ENCODE assay signal across 9 mouse cellular contexts in the genomic region with DNA sequence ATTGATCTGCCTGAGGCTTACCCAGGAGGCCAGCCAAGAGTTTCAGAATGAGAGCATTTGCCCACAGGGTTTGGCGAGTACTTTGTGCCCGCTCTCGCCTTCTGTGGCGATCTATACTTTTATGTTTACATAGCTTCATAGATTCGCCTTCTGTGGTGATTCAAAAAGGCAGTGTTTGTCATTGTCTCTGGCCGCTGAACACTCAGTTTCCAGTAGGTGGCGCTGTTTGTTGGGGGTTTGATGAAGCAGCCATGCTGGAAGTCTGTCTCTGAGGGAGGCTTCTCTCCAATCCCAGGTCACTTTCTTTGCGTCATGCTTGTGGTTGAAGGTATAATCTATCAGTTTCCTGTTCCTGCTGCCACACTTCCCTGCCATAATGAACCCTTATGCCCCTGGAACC. TPM values are rescaled to one million over a fixed set of nuclear protein-coding genes. Genes with fewer than 3 reads are reported as not detected.
A peak's percentile ranks its signal among the peaks of the same experiment; 100 is the strongest.
DNase-seq lines count a peak whose midpoint lies in the region; ATAC-seq and TF ChIP-seq lines count a peak whose summit lies in the region.
"Had no signal": no experiment of that assay in that cellular context is flagged by ENCODE, and none has a peak within 500 bp of the region (broad histone marks: within the 10 kb centered on the region; RNA-seq: fewer than 3 reads in every experiment).

No protein-coding gene starts in this region.

- H3K9ac ChIP-seq in midbrain, embryonic 14.5 days (replicated peaks; ENCODE audit: low read length) = no peak overlapping the region
- no peak overlapping the region for H3K9ac ChIP-seq in midbrain, embryonic 13.5 days (replicated peaks)
- no peak overlapping the region for H3K9ac ChIP-seq in liver, postnatal 0 days (replicated peaks)

- no peaks in the 10 kb centered on the region for H3K4me1 ChIP-seq in midbrain, embryonic 14.5 days (ENCODE audit: control insufficient read depth, insufficient read depth, low read length)
- H3K4me1 ChIP-seq in midbrain, embryonic 13.5 days (replicated peaks) = peaks cover 11% of the 10 kb centered on the region; the same call in 1 of the 2 replicates
- H3K4me1 ChIP-seq in liver, postnatal 0 days (ENCODE audit: insufficient read depth) = peaks cover 6% of the 10 kb centered on the region; the same call in 1 of the 2 replicates

- no peak for ATAC-seq in midbrain, embryonic 14.5 days (ENCODE audit: low FRiP score, low TSS enrichment)
- ATAC-seq in midbrain, embryonic 13.5 days = no peak
- peak; percentile 20 for ATAC-seq in activated CD4-positive, CD25-positive, alpha-beta regulatory T cell, adult 4 months
- peak; percentile 14 for ATAC-seq in inflammation-experienced regulatory T-cells, adult 6 months
- peak; percentile 81 for ATAC-seq in liver, postnatal 0 days
- ATAC-seq in erythroblast, adult 5-6 weeks (replicated peaks; ENCODE audit: low FRiP score, poor library complexity, severe bottlenecking) = no peak

- H3K9me3 ChIP-seq in midbrain, embryonic 14.5 days (ENCODE audit: control insufficient read depth, low read length) = no peaks in the 10 kb centered on the region
- H3K9me3 ChIP-seq in midbrain, embryonic 13.5 days = no peaks in the 10 kb centered on the region
- no peaks in the 10 kb centered on the region for H3K9me3 ChIP-seq in liver, postnatal 0 days (ENCODE audit: low read length)

- no peak overlapping the region for H3K4me2 ChIP-seq in midbrain, embryonic 14.5 days (ENCODE audit: low read length)
- H3K4me2 ChIP-seq in midbrain, embryonic 13.5 days (replicated peaks) = no peak overlapping the region
- no peak overlapping the region for H3K4me2 ChIP-seq in liver, postnatal 0 days (ENCODE audit: low read depth, low read length)

- TF ChIP-seq CTCF in liver, postnatal 0 days (IDR thresholded peaks at IDR 0.05; ENCODE audit: low read depth) = peak; percentile 88

- TF ChIP-seq EP300 in liver, postnatal 0 days (IDR thresholded peaks at IDR 0.05; ENCODE audit: low read depth) = 0 out of 2 replicates have a peak, but pooled peaks have one; percentile 15

- no peak overlapping the region for H3K4me3 ChIP-seq in midbrain, embryonic 14.5 days (replicated peaks; ENCODE audit: low read depth, low read length)
- no peak overlapping the region for H3K4me3 ChIP-seq in midbrain, embryonic 13.5 days (replicated peaks)
- no peak overlapping the region for H3K4me3 ChIP-seq in liver, postnatal 0 days (ENCODE audit: low read depth, low read length)

- no peak overlapping the region for H3K27ac ChIP-seq in midbrain, embryonic 14.5 days (replicated peaks; ENCODE audit: low read depth, low read length)
- H3K27ac ChIP-seq in midbrain, embryonic 13.5 days = no peak overlapping the region
- H3K27ac ChIP-seq in liver, postnatal 0 days (ENCODE audit: low read depth) = no peak overlapping the region

- no peaks in the 10 kb centered on the region for H3K27me3 ChIP-seq in midbrain, embryonic 14.5 days (ENCODE audit: control insufficient read depth, insufficient read depth, low read length)
- H3K27me3 ChIP-seq in midbrain, embryonic 13.5 days = no peaks in the 10 kb centered on the region
- no peaks in the 10 kb centered on the region for H3K27me3 ChIP-seq in liver, postnatal 0 days (ENCODE audit: insufficient read depth, low read length)

- 19% methylated on average over 8 of the region's 8 CpGs for WGBS in midbrain, embryonic 14.5 days
- WGBS in midbrain, embryonic 13.5 days = 29% methylated on average over 8 of the region's 8 CpGs
- 18% methylated on average over 8 of the region's 8 CpGs for WGBS in liver, postnatal 0 days (ENCODE audit: insufficient replicate concordance)

- DNase-seq in midbrain, embryonic 14.5 days = peak; percentile 82
- peak; percentile 49 to 71 for DNase-seq in cerebellum, postnatal 4 days (ENCODE audit: low spot score in 2 of 2)
- DNase-seq in liver, postnatal 0 days = peak; percentile 82
- peak; percentile 77 for DNase-seq in retina, embryonic 14.5 days (ENCODE audit: low spot score)

- H3K36me3 ChIP-seq in midbrain, embryonic 14.5 days (ENCODE audit: control insufficient read depth, insufficient read depth, low read length) = no peaks in the 10 kb centered on the region
- no peaks in the 10 kb centered on the region for H3K36me3 ChIP-seq in midbrain, embryonic 13.5 days
- no peaks in the 10 kb centered on the region for H3K36me3 ChIP-seq in liver, postnatal 0 days (replicated peaks; ENCODE audit: insufficient read depth, low read length)

RNA-seq across cellular contexts. Expression of gene Serpina12, which starts 22.0 kb away (rescaled TPM):
- polyA plus RNA-seq in midbrain, embryonic 14.5 days (2014; fragmentation: Nextera tagmentation; extraction: Ambion mirVana) = not detected in 2 replicates
- polyA plus RNA-seq in midbrain, embryonic 13.5 days (2015; fragmentation: Nextera tagmentation; extraction: Ambion mirVana) = not detected in 2 replicates
- polyA plus RNA-seq in activated CD4-positive, CD25-positive, alpha-beta regulatory T cell, adult 4 months (2017; shearing (Covaris generic)) = not detected
- under 1 TPM in 2 of 3 experiments, not detected in 1; 0.09 to 0.25 TPM for polyA plus RNA-seq in inflammation-experienced regulatory T-cells, adult 6 months (2017; shearing (Covaris generic))
- polyA plus RNA-seq in liver, postnatal 0 days (2015; fragmentation: Nextera tagmentation; extraction: Ambion mirVana) = 0.13 TPM in 2 replicates
- not detected in 2 replicates for total RNA-seq in erythroblast, adult 5-6 weeks (2015; ENCODE audit: low replicate concordance)
- total RNA-seq in erythroblast, adult 5-6 weeks (2017; ENCODE audit: low replicate concordance) = not detected in 2 replicates

RNA-seq across cellular contexts. Expression of gene Serpina5, which starts 34.7 kb away (rescaled TPM):
- not detected in 2 replicates for polyA plus RNA-seq in midbrain, embryonic 14.5 days (2014; fragmentation: Nextera tagmentation; extraction: Ambion mirVana)
- not detected in 2 replicates for polyA plus RNA-seq in midbrain, embryonic 13.5 days (2015; fragmentation: Nextera tagmentation; extraction: Ambion mirVana)
- polyA plus RNA-seq in activated CD4-positive, CD25-positive, alpha-beta regulatory T cell, adult 4 months (2017; shearing (Covaris generic)) = not detected
- polyA plus RNA-seq in inflammation-experienced regulatory T-cells, adult 6 months (2017; shearing (Covaris generic)) = not detected
- 0.54 and 0.58 TPM in 2 replicates for polyA plus RNA-seq in liver, postnatal 0 days (2015; fragmentation: Nextera tagmentation; extraction: Ambion mirVana)
- not detected in 2 replicates for total RNA-seq in erythroblast, adult 5-6 weeks (2015; ENCODE audit: low replicate concordance)
- not detected in 2 replicates for total RNA-seq in erythroblast, adult 5-6 weeks (2017; ENCODE audit: low replicate concordance)

RNA-seq across cellular contexts. Expression of gene Serpina3a, which starts 46.3 kb away (rescaled TPM):
- polyA plus RNA-seq in midbrain, embryonic 14.5 days (2014; fragmentation: Nextera tagmentation; extraction: Ambion mirVana) = not detected in 2 replicates
- polyA plus RNA-seq in midbrain, embryonic 13.5 days (2015; fragmentation: Nextera tagmentation; extraction: Ambion mirVana) = not detected in 2 replicates
- polyA plus RNA-seq in activated CD4-positive, CD25-positive, alpha-beta regulatory T cell, adult 4 months (2017; shearing (Covaris generic)) = not detected
- polyA plus RNA-seq in inflammation-experienced regulatory T-cells, adult 6 months (2017; shearing (Covaris generic)) = not detected
- polyA plus RNA-seq in liver, postnatal 0 days (2015; fragmentation: Nextera tagmentation; extraction: Ambion mirVana) = 0.12 TPM in 1 of 2 replicates, not detected in the other
- not detected in 2 replicates for total RNA-seq in erythroblast, adult 5-6 weeks (2015; ENCODE audit: low replicate concordance)
- total RNA-seq in erythroblast, adult 5-6 weeks (2017; ENCODE audit: low replicate concordance) = not detected in 2 replicates
- polyA plus RNA-seq: gonadal fat pad, adult 2 months had no signal

RNA-seq across cellular contexts. Expression of gene Serpina9, which starts 52.7 kb away (rescaled TPM):
- not detected in 2 replicates for polyA plus RNA-seq in midbrain, embryonic 14.5 days (2014; fragmentation: Nextera tagmentation; extraction: Ambion mirVana)
- not detected in 2 replicates for polyA plus RNA-seq in midbrain, embryonic 13.5 days (2015; fragmentation: Nextera tagmentation; extraction: Ambion mirVana)
- 1 to 10 TPM; 1.1 to 1.3 TPM for polyA plus RNA-seq in activated CD4-positive, CD25-positive, alpha-beta regulatory T cell, adult 4 months (2017; shearing (Covaris generic))
- polyA plus RNA-seq in inflammation-experienced regulatory T-cells, adult 6 months (2017; shearing (Covaris generic)) = 10 to 100 TPM in 2 of 3 experiments, 1 to 10 TPM in 1; 5.2 to 13.1 (median 10.3) TPM
- polyA plus RNA-seq in liver, postnatal 0 days (2015; fragmentation: Nextera tagmentation; extraction: Ambion mirVana) = 0.05 and 0.06 TPM in 2 replicates
- not detected in 2 replicates for total RNA-seq in erythroblast, adult 5-6 weeks (2015; ENCODE audit: low replicate concordance)
- not detected in 2 replicates for total RNA-seq in erythroblast, adult 5-6 weeks (2017; ENCODE audit: low replicate concordance)
- polyA plus RNA-seq: gonadal fat pad, adult 2 months had no signal

Comparison
In these comparisons a context has a peak if more than half of its experiments do, and no peak if none do; other contexts are left out.
1. ATAC-seq: peak in activated CD4-positive, CD25-positive, alpha-beta regulatory T cell, adult 4 months (single experiment), inflammation-experienced regulatory T-cells, adult 6 months (single experiment) and liver, postnatal 0 days (single experiment); none in midbrain, embryonic 14.5 days (single experiment), midbrain, embryonic 13.5 days (single experiment) and erythroblast, adult 5-6 weeks (single experiment).
2. Peak in every context shown above with its lines, with median percentiles within 50 percentile points of each other: DNase-seq.